Mouse (Mus musculus) testis, adult 2 months (tissue): ENCODE measurements around the gene Ctnna2. TPM values are rescaled to one million over a fixed set of nuclear protein-coding genes. Genes with fewer than 3 reads are reported as not detected.
A peak's percentile ranks its signal among the peaks of the same experiment; 100 is the strongest.

Source experiments
- H3K27ac ChIP-seq: fragments of 200-500 bp; 2 replicates; pipeline ENCODE4 v1.5.1; 2012; ENCODE audit warnings: low read depth, low read length; ENCODE audit not compliant: control insufficient read depth, insufficient read depth
- H3K27me3 ChIP-seq: fragments of 200-500 bp; 2 replicates; pipeline ENCODE4 v1.6.1; 2012; ENCODE audit warnings: mild to moderate bottlenecking, low read length, moderate library complexity; ENCODE audit not compliant: control insufficient read depth, insufficient read depth
- H3K36me3 ChIP-seq: fragments of 200-500 bp; 2 replicates; pipeline ENCODE4 v1.6.1; 2012; ENCODE audit warnings: mild to moderate bottlenecking, low read length; ENCODE audit not compliant: control insufficient read depth, insufficient read depth
- H3K4me1 ChIP-seq: fragments of 200-500 bp; 2 replicates; pipeline ENCODE4 v1.6.1; 2012; ENCODE audit warnings: low read length; ENCODE audit not compliant: control insufficient read depth, insufficient read depth
- H3K4me3 ChIP-seq: fragments of 200-500 bp; 2 replicates; pipeline ENCODE4 v1.5.1; 2012; ENCODE audit warnings: low read depth, mild to moderate bottlenecking, low read length, moderate library complexity, mixed read lengths; ENCODE audit not compliant: control insufficient read depth
- CTCF ChIP-seq: fragments of 200-500 bp; IDR thresholded peaks from 2 replicates; pipeline ENCODE4 v1.5.1; 2012; ENCODE audit warnings: low read depth, mild to moderate bottlenecking, inconsistent platforms, low read length, moderate library complexity; ENCODE audit not compliant: control insufficient read depth, insufficient read depth, insufficient replicate concordance
- POLR2A ChIP-seq: fragments of 200-500 bp; IDR thresholded peaks from 2 replicates; pipeline ENCODE4 v1.6.1; 2012; ENCODE audit warnings: low read depth, mild to moderate bottlenecking, inconsistent platforms, low read length, moderate library complexity; ENCODE audit not compliant: control insufficient read depth
- polyA plus RNA-seq: library from polyadenylated mRNA; depleted of rRNA; stranded (reverse); fragments of >200 nt; gene quantifications from 2 replicates; pipeline ENCODE4 v1.2.3, GENCODE M21; 2012

The Ctnna2 gene
- polyA plus RNA-seq, 1 experiment = 7.2 TPM

- no peaks in the 10 kb centered on the region for H3K27me3 ChIP-seq
- no peaks in the 10 kb centered on the region for H3K36me3 ChIP-seq
- H3K4me3 ChIP-seq = peak within 1 kb of the TSS; percentile 40
- TF ChIP-seq POLR2A = no peak
- no peak for TF ChIP-seq CTCF
- no peak within 1 kb of the TSS for H3K27ac ChIP-seq
- peaks cover 17% of the 10 kb centered on the region for H3K4me1 ChIP-seq
Measured at GRCm38 (mm10) chr6:77242601-77243406, 736.7 kb downstream of the Ctnna2 start, which contains the start of gene Lrrtm1. Gene Lrrtm1, plus strand, starts transcription at chr6:77242689.

GRCm38 (mm10) chr6:77240426-77240825, 739.1 kb downstream of the Ctnna2 start:
- H3K27ac ChIP-seq = no peak overlapping the region
- H3K4me3 ChIP-seq = no peak overlapping the region
- TF ChIP-seq CTCF (no peak), POLR2A (no peak)
- H3K36me3 ChIP-seq = no peaks in the 10 kb centered on the region
- no peaks in the 10 kb centered on the region for H3K27me3 ChIP-seq
- H3K4me1 ChIP-seq = peaks cover 17% of the 10 kb centered on the region

- H3K27me3 ChIP-seq = no peaks in the 10 kb centered on the region
Measured at GRCm38 (mm10) chr6:77222849-77223638, 756.5 kb downstream of the Ctnna2 start.

GRCm38 (mm10) chr6:77220776-77221175, 758.7 kb downstream of the Ctnna2 start:
- TF ChIP-seq POLR2A = no peak
- TF ChIP-seq CTCF = no peak
- Histone ChIP-seq H3K4me1 (no peaks in the 10 kb centered on the region; the same call in none of the 2 replicates), H3K36me3 (no peaks in the 10 kb centered on the region), H3K27ac (no peak overlapping the region), H3K4me3 (no peak overlapping the region), H3K27me3 (no peaks in the 10 kb centered on the region)

More at GRCm38 (mm10) chr6:77222849-77223638, 756.5 kb downstream of the Ctnna2 start:
- Histone ChIP-seq H3K36me3 (no peaks in the 10 kb centered on the region), H3K4me3 (peak overlapping the region; percentile 44), H3K27ac (no peak overlapping the region), H3K4me1 (no peaks in the 10 kb centered on the region; the same call in none of the 2 replicates)
- no peak for TF ChIP-seq POLR2A
- TF ChIP-seq CTCF = no peak

GRCm38 (mm10) chr6:77218875-77219274, 760.6 kb downstream of the Ctnna2 start:
- Histone ChIP-seq H3K27me3 (no peaks in the 10 kb centered on the region), H3K36me3 (no peaks in the 10 kb centered on the region), H3K27ac (no peak overlapping the region), H3K4me1 (no peaks in the 10 kb centered on the region; the same call in none of the 2 replicates), H3K4me3 (no peak overlapping the region)
- TF ChIP-seq CTCF = no peak
- no peak for TF ChIP-seq POLR2A

GRCm38 (mm10) chr6:77215322-77215721, 764.2 kb downstream of the Ctnna2 start:
- H3K27ac ChIP-seq = no peak overlapping the region
- no peaks in the 10 kb centered on the region for H3K36me3 ChIP-seq
- H3K27me3 ChIP-seq = no peaks in the 10 kb centered on the region
- H3K4me3 ChIP-seq = no peak overlapping the region
- no peaks in the 10 kb centered on the region for H3K4me1 ChIP-seq
- TF ChIP-seq POLR2A (no peak), CTCF (no peak)
